Mouse (Mus musculus): ENCODE results near the gene Gm45808.

- peak; percentile 62 for TF ChIP-seq CTCF (IDR thresholded peaks at IDR 0.05; ENCODE audit: extremely low read depth, insufficient read depth, low read length)
- TF ChIP-seq POLR2A (IDR thresholded peaks at IDR 0.05; ENCODE audit: extremely low read depth, insufficient read depth, low read length) = no peak
Observed at GRCm38 (mm10) chr7:45477003-45477402, 9.6 kb downstream of the Gm45808 start.
